Mouse (Mus musculus): ENCODE data around the gene Bcl7c. TPM values are rescaled to one million over a fixed set of nuclear protein-coding genes. Genes with fewer than 3 reads are reported as not detected.
"Not testable (repeated sequence)": the region's sequence is repeated elsewhere in the genome, so short reads cannot be mapped to it uniquely, and the experiment has no call there.

Gene Bcl7c
- total RNA-seq (2021): 10 to 100 TPM; 38.6 TPM
- long read RNA-seq, transcript Bcl7c-201 (6 exons, 1,132 nt): major isoform, 25 of 37 reads
- long read RNA-seq, partial matches to known transcripts: 1 of 37 reads
- long read RNA-seq, other reads (novel, unspliced or antisense): 10 of 37 reads

GRCm38 (mm10) chr7:127708207-127709078 is at the start of gene Bcl7c:
TSS of gene Bcl7c (minus strand) at chr7:127708933.
- DNase-seq (ENCODE audit: low spot score in 2 of 2): peak; percentile 87 to 91

DNA sequence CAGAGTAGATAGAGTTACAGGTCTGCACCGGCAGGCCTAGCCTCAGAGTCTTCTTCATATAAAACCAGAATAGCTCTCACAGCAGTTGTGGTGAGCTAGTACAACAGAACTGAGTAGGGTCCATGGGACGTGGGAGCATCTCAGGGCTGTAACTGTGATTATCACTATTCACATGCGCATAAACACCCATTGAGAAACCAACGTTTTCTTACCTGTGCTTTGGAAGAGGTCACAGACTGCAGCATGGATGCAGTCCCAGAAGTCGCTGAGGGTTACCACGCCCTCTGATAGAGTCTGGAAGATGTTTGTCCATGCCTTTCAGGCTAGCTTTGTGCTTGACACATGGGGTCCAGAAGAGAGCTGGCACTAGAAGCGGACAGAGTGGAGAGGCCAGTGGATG is 45.0 kb upstream of the Bcl7c start:
- DNase-seq (ENCODE audit: low spot score in 2 of 2): no peak

- DNase-seq (ENCODE audit: low spot score in 2 of 2): no peak
Measured at GRCm38 (mm10) chr7:127753158-127753557, 44.4 kb upstream of the Bcl7c start.

GRCm38 (mm10) chr7:127752069-127752468 is 43.3 kb upstream of the Bcl7c start:
- no peak for DNase-seq (ENCODE audit: low spot score in 2 of 2)

GRCm38 (mm10) chr7:127751619-127752018 is 42.9 kb upstream of the Bcl7c start:
- no peak for DNase-seq (ENCODE audit: low spot score in 2 of 2)

DNA sequence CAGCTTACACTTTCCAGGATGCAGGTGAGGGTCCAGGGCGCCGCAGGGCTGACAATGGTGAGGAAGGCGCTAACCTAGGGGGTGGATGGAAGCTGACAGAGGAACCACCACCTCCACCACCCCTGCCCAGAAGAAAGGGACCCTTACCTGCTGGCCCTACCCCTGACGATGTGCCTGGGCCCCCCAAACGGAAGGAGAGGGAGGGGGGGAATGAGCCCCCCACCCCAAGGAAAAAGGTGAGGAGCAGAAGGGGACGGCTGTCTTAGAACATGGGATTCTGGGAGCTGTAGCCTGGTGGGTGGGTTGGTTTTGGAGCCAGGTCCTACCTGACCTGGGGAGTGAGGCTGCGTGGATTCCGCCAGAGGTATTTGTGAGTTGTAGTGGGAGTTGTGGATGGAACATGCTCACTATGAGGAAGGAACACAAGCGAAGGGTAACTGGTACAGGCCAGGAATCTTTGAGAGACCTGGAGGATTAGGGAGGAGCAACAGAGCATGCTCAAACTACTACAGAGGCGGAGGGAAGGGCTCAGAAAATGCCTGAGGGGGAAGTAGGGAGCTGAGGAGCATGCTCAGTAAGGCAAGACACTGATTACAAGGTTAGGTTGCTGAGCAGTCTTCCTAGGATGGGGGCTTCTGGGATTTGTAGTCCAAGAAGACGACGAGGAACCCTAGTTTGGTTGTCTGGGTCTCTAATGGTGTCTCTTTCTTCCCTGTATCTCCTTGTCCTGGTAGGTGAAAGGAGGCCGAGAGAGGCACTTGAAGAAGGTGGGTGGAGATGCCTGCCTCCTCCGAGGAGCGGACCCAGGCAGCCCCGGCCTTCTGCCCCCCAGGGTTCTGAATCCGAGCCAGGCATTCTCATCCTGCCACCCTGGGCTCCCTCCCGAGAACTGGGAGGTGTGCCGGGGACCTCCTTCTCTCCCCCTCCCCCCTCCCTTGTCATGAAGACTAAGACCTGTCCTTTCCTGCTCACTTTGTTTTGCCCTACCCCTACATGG is 41.7 kb upstream of the Bcl7c start:
- DNase-seq (ENCODE audit: low spot score in 2 of 2): peak; percentile 17 to 48

DNA sequence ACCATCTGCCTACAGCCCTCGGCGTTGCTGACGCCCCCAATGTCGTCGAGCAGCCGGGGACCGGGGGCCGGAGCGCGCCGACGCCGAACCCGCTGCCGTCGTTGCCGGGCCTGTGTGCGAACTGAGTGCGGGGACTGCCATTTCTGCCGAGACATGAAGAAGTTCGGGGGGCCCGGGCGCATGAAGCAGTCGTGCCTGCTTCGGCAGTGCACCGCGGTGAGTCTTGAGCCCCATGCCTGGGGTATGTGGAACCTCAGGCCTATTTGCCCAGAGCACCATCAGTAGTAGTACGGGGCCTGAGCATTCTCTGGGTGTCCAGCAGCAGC is 39.5 kb upstream of the Bcl7c start:
- DNase-seq (ENCODE audit: low spot score in 2 of 2): no peak

GRCm38 (mm10) chr7:127747559-127748234 is 39.0 kb upstream of the Bcl7c start:
- no peak for DNase-seq (ENCODE audit: low spot score in 2 of 2)

DNA sequence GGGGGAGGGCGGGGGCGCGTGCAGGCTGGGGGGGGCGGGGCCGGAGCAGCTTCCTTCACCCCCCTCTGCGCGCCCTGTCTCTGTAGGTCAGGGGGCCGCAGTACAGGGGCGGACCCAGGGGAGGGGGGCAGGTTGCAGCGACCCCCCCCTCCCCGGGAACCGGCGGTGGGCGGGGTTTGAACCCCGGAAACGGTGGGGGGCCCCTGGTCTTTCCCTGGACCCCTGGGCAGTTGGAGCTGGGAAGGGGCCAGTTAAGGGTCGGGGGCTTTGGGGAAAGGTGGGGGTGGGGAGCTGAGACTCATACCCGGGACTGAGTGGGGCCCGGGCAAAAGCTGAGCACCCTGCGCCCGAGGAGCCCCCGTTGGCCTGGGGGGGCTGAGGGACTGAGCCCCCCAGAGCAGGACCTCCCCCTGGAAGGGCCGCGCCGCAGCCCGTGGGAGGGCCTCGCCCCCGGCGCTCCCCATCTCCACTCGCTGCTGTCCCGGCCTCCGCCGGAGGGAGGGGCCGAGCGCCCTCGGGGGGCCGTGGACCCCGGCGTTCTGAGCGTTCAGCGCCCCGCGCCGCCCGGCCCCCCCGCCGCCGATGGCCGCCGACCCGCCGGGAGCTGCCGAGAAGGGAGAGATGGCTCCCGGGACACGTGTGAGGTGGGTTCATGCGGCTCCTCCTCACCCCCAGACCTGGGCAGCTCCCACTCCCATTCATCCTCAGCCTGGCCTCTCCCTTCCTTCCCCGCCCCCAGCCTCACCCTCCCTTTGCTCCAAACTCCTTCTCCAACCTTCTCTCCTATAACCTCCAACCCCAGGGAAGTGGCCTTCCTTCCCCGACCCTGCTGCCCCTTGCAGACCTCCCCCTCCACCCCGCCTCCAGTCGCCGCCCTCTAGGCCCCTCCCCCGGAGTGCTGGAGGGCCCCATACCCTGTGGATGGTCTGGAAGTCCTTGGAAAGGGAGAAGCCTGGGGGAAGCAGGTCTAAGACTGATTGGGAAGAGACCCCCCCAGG is 38.1 kb upstream of the Bcl7c start:
- DNase-seq (ENCODE audit: low spot score in 2 of 2): peak; percentile 36 to 55

DNA sequence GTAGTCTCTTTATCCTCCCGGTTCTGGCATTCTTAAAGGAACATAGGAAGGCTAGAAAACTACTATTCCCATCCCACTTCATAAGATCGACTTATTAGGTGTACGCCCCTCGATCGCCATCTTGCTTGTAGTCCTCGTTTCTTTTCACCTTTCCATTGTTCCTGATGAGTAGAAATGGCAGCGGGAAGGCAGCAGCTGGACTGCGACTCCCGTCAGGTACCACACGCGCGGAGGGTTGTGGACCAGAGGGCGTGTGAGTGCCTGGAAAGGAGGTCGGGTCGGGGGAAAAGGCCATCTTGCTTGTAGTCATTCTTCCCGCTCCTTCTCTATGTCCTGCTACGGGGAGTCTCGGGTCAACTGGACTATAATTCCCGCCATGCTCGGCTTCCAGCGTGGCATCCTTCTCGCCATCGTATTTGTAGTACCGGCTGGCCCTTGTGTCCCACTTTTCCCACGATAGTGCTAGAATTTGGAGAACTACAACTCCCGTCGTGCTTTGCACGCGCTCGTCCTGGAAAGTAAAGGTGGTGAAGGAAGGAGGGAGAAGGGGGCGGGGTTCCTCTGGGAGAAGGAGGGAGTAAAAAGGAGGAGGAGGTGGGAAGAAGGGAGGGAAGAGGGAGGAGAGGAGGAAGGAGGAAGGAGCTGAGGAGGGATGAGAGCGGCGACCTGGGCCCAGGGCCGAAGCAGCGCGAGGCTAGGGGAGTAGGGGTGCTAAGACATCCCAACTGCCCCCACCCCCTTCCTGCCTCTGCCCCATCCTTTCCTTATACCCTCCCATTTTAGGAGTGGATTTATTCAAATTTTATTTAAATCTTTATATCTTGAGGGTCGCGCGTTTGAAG is 37.1 kb upstream of the Bcl7c start:
- peak; percentile 89 to 93 for DNase-seq (ENCODE audit: low spot score in 2 of 2)

- DNase-seq (ENCODE audit: low spot score in 2 of 2): peak; percentile 89 to 92
Measured at GRCm38 (mm10) chr7:127745251-127745651, 36.5 kb upstream of the Bcl7c start.

DNA sequence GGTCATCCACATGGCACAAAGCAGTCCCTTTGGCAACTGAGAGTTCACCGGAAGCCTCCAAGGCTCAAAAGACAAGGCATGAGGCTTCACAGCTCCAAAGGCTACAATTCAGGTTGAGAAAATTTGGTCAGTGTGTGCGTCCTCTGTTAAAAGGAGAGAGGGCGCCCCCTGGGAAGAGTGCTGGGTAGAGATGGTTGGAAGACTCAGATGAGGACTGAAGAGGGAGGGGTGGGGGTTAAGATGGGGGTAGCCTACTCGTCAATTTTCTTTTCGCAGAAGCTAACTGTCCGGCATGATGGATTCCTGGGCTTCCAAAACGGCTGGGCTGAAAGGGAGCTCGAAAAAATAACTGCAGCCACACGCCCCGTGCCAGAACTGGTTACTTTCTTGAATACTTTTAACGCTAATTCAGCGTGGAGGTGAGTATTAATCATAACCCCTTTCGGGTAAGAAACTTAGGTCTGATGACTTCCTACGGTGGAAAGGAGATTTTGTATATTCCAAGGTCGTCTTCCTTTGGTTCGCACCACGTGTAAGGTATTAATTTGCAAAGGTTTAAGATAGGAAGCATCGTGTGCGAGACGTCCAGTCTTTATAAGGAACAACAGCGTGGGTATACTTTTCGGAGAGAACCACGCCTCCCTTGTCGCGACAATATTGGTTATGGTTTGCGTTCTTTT is 35.8 kb upstream of the Bcl7c start, which contains the start of gene Fbxl19:
Gene Fbxl19 (plus strand): TSS at position 178 of the 680 bp plus-strand sequence.
- peak; percentile 71 to 85 for DNase-seq (ENCODE audit: low spot score in 2 of 2)

- DNase-seq (ENCODE audit: low spot score in 2 of 2): not testable (repeated sequence)
Measured at GRCm38 (mm10) chr7:127732066-127732465, 23.3 kb upstream of the Bcl7c start, which contains the start of gene Ctf2. TSS of gene Ctf2 (minus strand) at chr7:127732166.

- DNase-seq (ENCODE audit: low spot score in 2 of 2): no peak
Measured at GRCm38 (mm10) chr7:127730170-127730569, 21.4 kb upstream of the Bcl7c start.

GRCm38 (mm10) chr7:127727898-127728297 is 19.2 kb upstream of the Bcl7c start:
- no peak for DNase-seq (ENCODE audit: low spot score in 2 of 2)

- no peak for DNase-seq (ENCODE audit: low spot score in 2 of 2)
Measured at GRCm38 (mm10) chr7:127725924-127726323, 17.2 kb upstream of the Bcl7c start.

DNA sequence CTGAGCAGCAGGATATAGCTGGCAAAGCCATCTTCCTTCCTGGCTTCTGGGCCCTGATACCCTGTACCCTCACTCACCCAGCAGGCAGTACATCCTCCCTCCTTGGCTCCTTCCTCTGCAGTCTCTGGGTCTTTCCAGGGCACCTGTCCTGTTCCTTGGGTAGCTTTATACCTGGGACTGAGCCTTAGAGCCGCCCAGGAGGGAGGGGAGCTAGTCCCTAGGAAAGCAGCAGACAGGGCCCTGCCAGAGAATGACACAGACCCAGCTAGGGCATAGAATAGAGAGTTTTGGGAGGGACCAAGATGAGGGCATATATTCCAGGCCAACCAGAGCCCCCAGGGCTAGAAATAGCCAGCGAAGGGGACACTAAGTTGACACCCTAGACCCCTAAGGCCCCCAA is 16.8 kb upstream of the Bcl7c start:
- DNase-seq (ENCODE audit: low spot score in 2 of 2): no peak

- DNase-seq (ENCODE audit: low spot score in 2 of 2): no peak
Measured at GRCm38 (mm10) chr7:127719258-127719657, 10.5 kb upstream of the Bcl7c start.

Measured in layer of hippocampus, postnatal 10 days (tissue).